Mouse (Mus musculus) stomach, embryonic 14.5 days (tissue): ENCODE measurements around the gene Rcor3. TPM values are rescaled to one million over a fixed set of nuclear protein-coding genes. Genes with fewer than 3 reads are reported as not detected.

Experiments
- ATAC-seq: fragments of 200-750 bp; cut with Nextera tagmentation; 2 replicates; pipeline ENCODE4 v1.8.0; 2017; ENCODE audit warnings: low read depth, moderate TSS enrichment; ENCODE audit not compliant: insufficient number of reproducible peaks, insufficient read depth, low FRiP score
- H3K27ac ChIP-seq: fragments of 300-500 bp; sonication (generic); 2 replicates; pipeline ENCODE4 v1.5.1; 2014; ENCODE audit warnings: mild to moderate bottlenecking, low read length, moderate library complexity, mixed read lengths
- H3K27me3 ChIP-seq: fragments of 300-500 bp; sonication (generic); 2 replicates; pipeline ENCODE4 v1.6.1; 2014; ENCODE audit warnings: low read length, control low read depth, mixed read lengths; ENCODE audit not compliant: control insufficient read depth, insufficient read depth
- H3K36me3 ChIP-seq: fragments of 300-500 bp; sonication (generic); 2 replicates; pipeline ENCODE4 v1.6.1; 2014; ENCODE audit warnings: mild to moderate bottlenecking, control low read depth, low read length, moderate library complexity, mixed read lengths; ENCODE audit not compliant: control insufficient read depth, insufficient read depth
- H3K4me1 ChIP-seq: fragments of 300-500 bp; sonication (generic); 2 replicates; pipeline ENCODE4 v1.6.1; 2014; ENCODE audit warnings: low read length, control low read depth, mixed read lengths; ENCODE audit not compliant: control insufficient read depth, insufficient read depth
- H3K4me2 ChIP-seq: fragments of 300-500 bp; sonication (generic); replicated peaks from 2 replicates; pipeline ENCODE4 v1.6.1; 2014; ENCODE audit warnings: low read depth, low read length, control low read depth
- H3K4me3 ChIP-seq: fragments of 300-500 bp; sonication (generic); 2 replicates; pipeline ENCODE4 v1.5.1; 2014; ENCODE audit warnings: low read depth, low read length, control low read depth
- H3K9ac ChIP-seq: fragments of 300-500 bp; sonication (generic); replicated peaks from 2 replicates; pipeline ENCODE4 v1.6.1; 2014; ENCODE audit warnings: low read depth, mild to moderate bottlenecking, control low read depth, low read length, moderate library complexity, mixed read lengths
- H3K9me3 ChIP-seq: fragments of 300-500 bp; sonication (generic); 2 replicates; pipeline ENCODE4 v1.6.1; 2016; ENCODE audit warnings: low read depth, low read length, control low read depth; ENCODE audit not compliant: control insufficient read depth
- WGBS: fragments of 180-500 bp; shearing (Covaris S2); extraction: QIAGEN DNeasy Blood & Tissue Kit; methylation state at CpG from one replicate; pipeline ENCODE4 v1.1.7; 2014; 5-methylcytosine and 5-hydroxymethylcytosine counted together
- polyA plus RNA-seq: library from polyadenylated mRNA; unstranded; fragments of >200 nt; fragmentation: Nextera tagmentation; extraction: Ambion mirVana; gene quantifications from 2 replicates; pipeline ENCODE4 v1.2.1, GENCODE M21; 2014

Gene Rcor3
- polyA plus RNA-seq, 1 experiment from 2014 or later = 36.8 TPM

DNA sequence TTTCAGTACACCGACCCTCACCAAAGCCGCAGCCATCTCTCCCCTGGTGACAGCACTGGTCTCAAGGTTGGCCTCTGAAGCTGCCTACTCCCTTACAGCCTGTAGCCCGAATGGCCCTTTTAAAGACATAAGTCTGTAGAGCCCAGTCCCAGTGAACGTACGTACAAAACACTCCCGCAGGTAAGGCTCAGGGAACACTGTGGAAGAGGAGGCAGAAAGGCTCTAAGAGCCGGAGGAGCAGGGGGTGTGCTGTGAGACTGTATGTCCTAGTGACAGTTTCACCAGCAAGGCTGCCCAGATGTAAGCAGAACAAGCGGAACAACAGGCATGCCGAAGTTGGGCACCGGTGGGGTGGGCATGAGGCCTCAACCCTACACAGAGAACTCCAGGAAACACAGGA lies 52.6 kb downstream of the Rcor3 start:
- ATAC-seq = no peak
- no peaks in the 10 kb centered on the region for H3K27me3 ChIP-seq
- H3K36me3 ChIP-seq = no peaks in the 10 kb centered on the region
- H3K4me2 ChIP-seq = no peak overlapping the region
- H3K9ac ChIP-seq = no peak overlapping the region
- no peak overlapping the region for H3K27ac ChIP-seq
- peaks cover 9% of the 10 kb centered on the region; the same call in 1 of the 2 replicates for H3K9me3 ChIP-seq
- 92% methylated on average over 10 of the region's 10 CpGs for WGBS
- 0 out of 2 replicates have a peak, but pooled peaks cover 9% of the 10 kb centered on the region for H3K4me1 ChIP-seq
- no peak overlapping the region for H3K4me3 ChIP-seq

DNA sequence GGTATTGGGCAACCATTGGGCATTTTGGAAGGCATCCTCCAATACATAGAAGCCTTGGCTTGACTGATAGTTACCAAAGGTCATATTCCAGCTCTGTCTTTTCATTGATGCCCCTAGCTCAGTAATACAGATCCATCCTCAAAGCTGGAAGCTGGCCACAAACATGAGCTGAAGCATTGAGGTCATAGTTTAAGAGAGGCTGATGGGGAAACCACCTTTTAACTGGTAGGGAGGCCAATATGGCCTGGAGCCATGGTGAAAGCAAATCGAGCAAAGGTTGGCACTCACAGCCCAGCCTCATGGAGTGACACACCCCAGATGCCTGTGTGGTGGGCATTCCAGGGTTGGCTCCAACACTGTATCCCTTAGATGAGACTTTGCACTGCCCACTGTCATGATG lies 55.2 kb downstream of the Rcor3 start:
- no peak overlapping the region for H3K27ac ChIP-seq
- H3K9ac ChIP-seq = no peak overlapping the region
- 87% methylated on average over 1 of the region's 1 CpGs for WGBS
- no peaks in the 10 kb centered on the region for H3K27me3 ChIP-seq
- H3K4me1 ChIP-seq = peaks cover 11% of the 10 kb centered on the region; the same call in 1 of the 2 replicates
- no peak overlapping the region for H3K4me2 ChIP-seq
- H3K4me3 ChIP-seq = no peak overlapping the region
- ATAC-seq = no peak
- no peaks in the 10 kb centered on the region for H3K36me3 ChIP-seq
- H3K9me3 ChIP-seq = peaks cover 9% of the 10 kb centered on the region; the same call in 1 of the 2 replicates

- H3K27me3 ChIP-seq = no peaks in the 10 kb centered on the region
- no peak for ATAC-seq
- 88% methylated on average over 2 of the region's 2 CpGs for WGBS
- H3K27ac ChIP-seq = no peak overlapping the region
- H3K36me3 ChIP-seq = no peaks in the 10 kb centered on the region
- peaks cover 12% of the 10 kb centered on the region for H3K4me1 ChIP-seq
- no peak overlapping the region for H3K4me2 ChIP-seq
- no peak overlapping the region for H3K4me3 ChIP-seq
- H3K9ac ChIP-seq = no peak overlapping the region
- H3K9me3 ChIP-seq = peaks cover 9% of the 10 kb centered on the region; the same call in 1 of the 2 replicates
Observed at GRCm38 (mm10) chr1:192081129-192081528, 56.7 kb downstream of the Rcor3 start.

- H3K4me1 ChIP-seq = peaks cover 12% of the 10 kb centered on the region
- no peak overlapping the region for H3K4me3 ChIP-seq
- ATAC-seq = no peak
- WGBS = 77% methylated on average over 1 of the region's 1 CpGs
- no peak overlapping the region for H3K9ac ChIP-seq
- peaks cover 9% of the 10 kb centered on the region; the same call in 1 of the 2 replicates for H3K9me3 ChIP-seq
- no peak overlapping the region for H3K27ac ChIP-seq
- H3K27me3 ChIP-seq = no peaks in the 10 kb centered on the region
- H3K36me3 ChIP-seq = no peaks in the 10 kb centered on the region
- H3K4me2 ChIP-seq = no peak overlapping the region
Observed at GRCm38 (mm10) chr1:192079121-192079520, 58.7 kb downstream of the Rcor3 start.

DNA sequence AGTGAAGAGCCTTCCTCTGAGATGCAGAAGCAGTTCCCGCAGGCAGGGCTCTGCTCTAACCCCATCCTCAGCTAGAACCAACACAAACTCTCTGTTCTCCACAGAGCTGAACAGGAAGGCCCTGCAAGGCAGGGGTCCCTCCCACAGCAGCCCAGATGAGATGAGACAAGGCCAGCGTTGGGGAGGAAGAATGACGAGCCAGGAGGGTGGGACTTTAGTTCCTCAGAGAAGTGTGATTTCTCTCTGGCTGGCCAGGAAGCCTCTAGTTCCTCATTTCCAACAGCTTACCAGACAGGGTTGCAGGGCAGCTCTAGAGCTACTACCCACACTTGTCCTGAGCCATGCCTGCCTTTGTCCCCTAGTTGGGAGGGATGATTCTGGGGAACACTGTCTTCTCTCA lies 59.5 kb downstream of the Rcor3 start:
- Histone ChIP-seq H3K9me3 (peaks cover 9% of the 10 kb centered on the region; the same call in 1 of the 2 replicates), H3K4me2 (no peak overlapping the region), H3K27me3 (no peaks in the 10 kb centered on the region), H3K27ac (no peak overlapping the region; the same call in 1 of the 2 replicates), H3K4me1 (peaks cover 12% of the 10 kb centered on the region), H3K36me3 (no peaks in the 10 kb centered on the region; the same call in 1 of the 2 replicates), H3K4me3 (no peak overlapping the region), H3K9ac (no peak overlapping the region)
- no peak for ATAC-seq
- 49% methylated on average over 3 of the region's 3 CpGs for WGBS

- no peak overlapping the region for H3K4me2 ChIP-seq
- H3K9ac ChIP-seq = no peak overlapping the region
- no peaks in the 10 kb centered on the region; the same call in 1 of the 2 replicates for H3K36me3 ChIP-seq
- H3K27ac ChIP-seq = no peak overlapping the region
- ATAC-seq = no peak
- no peak overlapping the region for H3K4me3 ChIP-seq
- H3K4me1 ChIP-seq = peaks cover 12% of the 10 kb centered on the region
- no peaks in the 10 kb centered on the region for H3K27me3 ChIP-seq
- H3K9me3 ChIP-seq = peaks cover 9% of the 10 kb centered on the region; the same call in 1 of the 2 replicates
Observed at GRCm38 (mm10) chr1:192076796-192077535, 60.9 kb downstream of the Rcor3 start.

DNA sequence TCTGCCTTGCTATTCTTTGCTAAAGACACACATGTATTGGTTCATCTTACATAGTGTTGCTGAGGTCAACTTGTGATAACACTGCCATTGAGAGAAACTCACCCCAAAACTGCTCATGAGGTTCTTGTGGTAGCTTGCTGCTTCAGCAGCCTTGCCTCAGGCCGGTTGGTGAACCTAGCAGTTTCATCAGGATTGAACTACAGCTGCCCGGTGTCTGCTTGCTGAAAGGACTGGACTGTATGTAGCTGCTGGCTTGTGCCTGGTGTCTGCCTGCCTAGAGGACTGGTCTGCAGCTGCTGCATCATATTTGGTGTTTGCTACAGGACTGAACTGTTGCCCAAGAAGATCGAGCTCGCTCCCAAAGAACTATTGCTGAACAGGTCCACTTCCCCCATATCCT lies 61.8 kb downstream of the Rcor3 start:
- Histone ChIP-seq H3K9me3 (peaks cover under 1% of the 10 kb centered on the region; the same call in 1 of the 2 replicates), H3K27ac (no peak overlapping the region), H3K27me3 (no peaks in the 10 kb centered on the region), H3K4me3 (no peak overlapping the region), H3K9ac (no peak overlapping the region), H3K36me3 (no peaks in the 10 kb centered on the region; the same call in 1 of the 2 replicates), H3K4me1 (peaks cover 15% of the 10 kb centered on the region), H3K4me2 (no peak overlapping the region)
- no peak for ATAC-seq
- WGBS = 73% methylated on average over 4 of the region's 4 CpGs

DNA sequence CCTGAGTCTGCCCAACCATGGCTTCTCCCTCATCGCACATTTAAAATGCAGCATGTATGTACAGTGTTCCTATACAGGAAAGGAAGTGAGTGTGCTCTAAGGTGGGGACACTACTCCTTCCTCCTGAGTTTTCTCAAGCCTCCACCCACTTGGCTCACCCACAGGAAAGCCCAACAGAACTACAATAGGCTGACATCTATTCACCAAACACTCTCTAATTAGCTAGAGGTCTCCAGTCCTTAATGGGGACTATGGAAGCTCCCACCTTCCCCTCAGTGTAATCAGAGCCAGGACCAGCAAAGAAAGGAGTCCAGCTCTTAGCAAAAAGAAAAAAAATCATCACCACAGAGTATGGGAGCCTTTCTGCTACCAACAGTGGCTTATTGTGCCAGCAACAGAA lies 63.0 kb downstream of the Rcor3 start:
- no peak overlapping the region for H3K9ac ChIP-seq
- no peaks in the 10 kb centered on the region; the same call in 1 of the 2 replicates for H3K36me3 ChIP-seq
- no peaks in the 10 kb centered on the region for H3K9me3 ChIP-seq
- H3K4me3 ChIP-seq = no peak overlapping the region
- H3K27ac ChIP-seq = no peak overlapping the region
- no peaks in the 10 kb centered on the region for H3K27me3 ChIP-seq
- no peak for ATAC-seq
- WGBS = 42% methylated on average over 1 of the region's 1 CpGs
- no peak overlapping the region for H3K4me2 ChIP-seq
- peaks cover 27% of the 10 kb centered on the region for H3K4me1 ChIP-seq
